Mouse (Mus musculus) cerebellum, postnatal 14 days (tissue): ENCODE results near the gene Tmem185b.
A peak's percentile ranks its signal among the peaks of the same experiment; 100 is the strongest.

ENCODE experiments used
- DNase-seq, 2 experiments: peaks; one replicate each; pipeline ENCODE4 v3.0.0; 2021; ENCODE audit warnings: mixed read lengths in 2 of 2

Gene Tmem185b

GRCm38 (mm10) chr1:119525689-119526591 is at the start of gene Tmem185b:
TSS of gene Tmem185b (plus strand) at chr1:119526160.
- DNase-seq, result peak; percentile 94 to 96

GRCm38 (mm10) chr1:119476905-119477353 is 49.0 kb upstream of the Tmem185b start:
- no peak for DNase-seq

GRCm38 (mm10) chr1:119479641-119480040 is 46.3 kb upstream of the Tmem185b start:
- no peak for DNase-seq

- no peak for DNase-seq
Observed at GRCm38 (mm10) chr1:119480678-119481077, 45.3 kb upstream of the Tmem185b start.

- DNase-seq, result peak in 1 of 2 experiments; percentile 40
Observed at GRCm38 (mm10) chr1:119481205-119481932, 44.6 kb upstream of the Tmem185b start.

- DNase-seq, result no peak
Observed at GRCm38 (mm10) chr1:119482891-119483290, 43.1 kb upstream of the Tmem185b start.

GRCm38 (mm10) chr1:119484457-119484856 is 41.5 kb upstream of the Tmem185b start:
- DNase-seq, result peak; percentile 55 to 59

- no peak for DNase-seq
Observed at GRCm38 (mm10) chr1:119485825-119486224, 40.1 kb upstream of the Tmem185b start.

GRCm38 (mm10) chr1:119487917-119488590 is 37.9 kb upstream of the Tmem185b start:
- DNase-seq, result no peak

- no peak for DNase-seq
Observed at GRCm38 (mm10) chr1:119490765-119491164, 35.2 kb upstream of the Tmem185b start.

- peak in 1 of 2 experiments; percentile 63 for DNase-seq
Observed at GRCm38 (mm10) chr1:119492097-119492496, 33.9 kb upstream of the Tmem185b start.

GRCm38 (mm10) chr1:119492505-119492904 is 33.5 kb upstream of the Tmem185b start:
- DNase-seq, result no peak

- peak; percentile 54 to 56 for DNase-seq
Observed at GRCm38 (mm10) chr1:119494024-119494711, 31.8 kb upstream of the Tmem185b start.

GRCm38 (mm10) chr1:119494712-119495395 is 31.1 kb upstream of the Tmem185b start:
- peak; percentile 71 to 84 for DNase-seq

GRCm38 (mm10) chr1:119495396-119495775 is 30.6 kb upstream of the Tmem185b start:
- peak; percentile 96 to 97 for DNase-seq

GRCm38 (mm10) chr1:119497346-119498004 is 28.5 kb upstream of the Tmem185b start:
- no peak for DNase-seq

- DNase-seq, result no peak
Observed at GRCm38 (mm10) chr1:119498536-119499231, 27.3 kb upstream of the Tmem185b start.

GRCm38 (mm10) chr1:119499456-119499855 is 26.5 kb upstream of the Tmem185b start:
- DNase-seq, result no peak

- DNase-seq, result no peak
Observed at GRCm38 (mm10) chr1:119501881-119502280, 24.1 kb upstream of the Tmem185b start.

GRCm38 (mm10) chr1:119502729-119503128 is 23.2 kb upstream of the Tmem185b start:
- no peak for DNase-seq

GRCm38 (mm10) chr1:119503181-119503580 is 22.8 kb upstream of the Tmem185b start:
- no peak for DNase-seq
